Mouse (Mus musculus) ovary, adult 10 weeks (tissue): ENCODE measurements around the gene Hist1h2ad. TPM values are rescaled to one million over a fixed set of nuclear protein-coding genes. Genes with fewer than 3 reads are reported as not detected.

ENCODE experiments used
- polyA plus RNA-seq: library from polyadenylated mRNA; stranded (reverse); fragments of 350-450 nt; fragmentation: Illumina TruSeq; extraction: RNeasy Lipid Tissue Mini Kit (QIAGEN cat#74804); gene quantifications from one replicate; pipeline ENCODE4 v1.2.3, GENCODE M21; 2014

Gene Hist1h2ad
- polyA plus RNA-seq, 1 experiment from 2014 or later, result not detected

Other genes with a start within 250 kb of the Hist1h2ad start
- gene Zfp322a, start 205.2 kb upstream of the Hist1h2ad start, polyA plus RNA-seq, result 155 TPM
- 3.4 TPM for gene Abt1, start 150.5 kb upstream of the Hist1h2ad start, polyA plus RNA-seq
- 0.17 TPM for gene Btn1a1, start 108.5 kb upstream of the Hist1h2ad start, polyA plus RNA-seq
- gene Btn2a2, start 85.5 kb upstream of the Hist1h2ad start, polyA plus RNA-seq, result not detected
- not detected for gene Hist1h4h, start 43.3 kb upstream of the Hist1h2ad start, polyA plus RNA-seq
- gene Hist1h2af, start 40.5 kb upstream of the Hist1h2ad start, polyA plus RNA-seq, result not detected
- not detected for gene Hist1h3g, start 39.0 kb upstream of the Hist1h2ad start, polyA plus RNA-seq
- 1.00 TPM for gene Hist1h2bh, start 31.0 kb upstream of the Hist1h2ad start, polyA plus RNA-seq
- gene Hist1h3f, start 30.3 kb upstream of the Hist1h2ad start, polyA plus RNA-seq, result not detected
- gene Hist1h4f, start 22.7 kb upstream of the Hist1h2ad start, polyA plus RNA-seq, result not detected
- gene Hist1h1d, start 21.1 kb upstream of the Hist1h2ad start, polyA plus RNA-seq, result 0.14 TPM
- gene Hist1h3e, start 12.0 kb upstream of the Hist1h2ad start, polyA plus RNA-seq, result not detected
- gene Hist1h2ae, start 3.2 kb upstream of the Hist1h2ad start, polyA plus RNA-seq, result 0.80 TPM
- gene Hist1h2bg, start 3.0 kb upstream of the Hist1h2ad start, polyA plus RNA-seq, result not detected
- not detected for gene Hist1h2bf, start 185 bp upstream of the Hist1h2ad start, polyA plus RNA-seq
- 0.37 TPM for gene Hist1h3d, start 1.4 kb downstream of the Hist1h2ad start, polyA plus RNA-seq
- 0.57 TPM for gene Hist1h4d, start 7.2 kb downstream of the Hist1h2ad start, polyA plus RNA-seq
- 3.4 TPM for gene Hist1h2be, start 46.7 kb downstream of the Hist1h2ad start, polyA plus RNA-seq
- 0.40 TPM for gene Hist1h1e, start 48.2 kb downstream of the Hist1h2ad start, polyA plus RNA-seq
- gene Hist1h2ac, start 109.6 kb downstream of the Hist1h2ad start, polyA plus RNA-seq, result 0.83 TPM
- 68.0 TPM for gene Hist1h2bc, start 109.8 kb downstream of the Hist1h2ad start, polyA plus RNA-seq
- not detected for gene Hist1h1t, start 121.4 kb downstream of the Hist1h2ad start, polyA plus RNA-seq
- gene Hist1h4c, start 124.1 kb downstream of the Hist1h2ad start, polyA plus RNA-seq, result not detected
- gene Hfe, start 136.5 kb downstream of the Hist1h2ad start, polyA plus RNA-seq, result 24.7 TPM
- gene Hist1h1c, start 164.4 kb downstream of the Hist1h2ad start, polyA plus RNA-seq, result 9.9 TPM
- gene Hist1h3c, start 171.2 kb downstream of the Hist1h2ad start, polyA plus RNA-seq, result not detected
- not detected for gene Hist1h2bb, start 172.4 kb downstream of the Hist1h2ad start, polyA plus RNA-seq
- not detected for gene Hist1h2ab, start 176.7 kb downstream of the Hist1h2ad start, polyA plus RNA-seq
- not detected for gene Hist1h3b, start 177.9 kb downstream of the Hist1h2ad start, polyA plus RNA-seq
- gene Hist1h4b, start 182.6 kb downstream of the Hist1h2ad start, polyA plus RNA-seq, result not detected
- gene Hist1h4a, start 186.8 kb downstream of the Hist1h2ad start, polyA plus RNA-seq, result not detected
- not detected for gene Hist1h3a, start 188.0 kb downstream of the Hist1h2ad start, polyA plus RNA-seq
- not detected for gene Hist1h1a, start 189.3 kb downstream of the Hist1h2ad start, polyA plus RNA-seq
- gene Trim38, start 195.5 kb downstream of the Hist1h2ad start, polyA plus RNA-seq, result not detected
- gene Slc17a2, start 232.6 kb downstream of the Hist1h2ad start, polyA plus RNA-seq, result 0.09 TPM